Mouse (Mus musculus): ENCODE results near the gene Hoxb3. TPM values are rescaled to one million over a fixed set of nuclear protein-coding genes. Genes with fewer than 3 reads are reported as not detected.

Gene Hoxb3
- polyA plus RNA-seq, 1 experiment from 2014 or later = not detected

GRCm38 (mm10) chr11:96308763-96309162 is 14.4 kb upstream of the Hoxb3 start:
- Histone ChIP-seq H3K27ac (ENCODE audit: low read length) (no peak overlapping the region), H3K36me3 (ENCODE audit: control insufficient read depth, insufficient read depth) (no peaks in the 10 kb centered on the region), H3K27me3 (replicated peaks; ENCODE audit: control insufficient read depth, insufficient read depth, low read length) (peaks cover 100% of the 10 kb centered on the region), H3K4me3 (replicated peaks; ENCODE audit: low read length) (no peak overlapping the region), H3K9me3 (ENCODE audit: control insufficient read depth, low read length) (no peaks in the 10 kb centered on the region), H3K9ac (replicated peaks; ENCODE audit: low read depth, low read length) (no peak overlapping the region), H3K4me2 (ENCODE audit: low read length) (no peak overlapping the region), H3K4me1 (replicated peaks; ENCODE audit: control insufficient read depth, insufficient read depth, low read length) (no peaks in the 10 kb centered on the region)
- ATAC-seq = no peak
- whole genome bisulfite sequencing = 4% methylated on average over 4 of the region's 4 CpGs

- Histone ChIP-seq H3K9ac (replicated peaks; ENCODE audit: low read depth, low read length) (no peak overlapping the region), H3K9me3 (ENCODE audit: control insufficient read depth, low read length) (no peaks in the 10 kb centered on the region), H3K27ac (ENCODE audit: low read length) (no peak overlapping the region), H3K4me2 (ENCODE audit: low read length) (no peak overlapping the region), H3K36me3 (ENCODE audit: control insufficient read depth, insufficient read depth) (no peaks in the 10 kb centered on the region), H3K27me3 (replicated peaks; ENCODE audit: control insufficient read depth, insufficient read depth, low read length) (peaks cover 99% of the 10 kb centered on the region), H3K4me1 (replicated peaks; ENCODE audit: control insufficient read depth, insufficient read depth, low read length) (no peaks in the 10 kb centered on the region), H3K4me3 (replicated peaks; ENCODE audit: low read length) (no peak overlapping the region)
- 3% methylated on average over 4 of the region's 4 CpGs for WGBS
- ATAC-seq = no peak
These were observed 13.8 kb upstream of the Hoxb3 start for GRCm38 (mm10) chr11:96309288-96309687.

- Histone ChIP-seq H3K9ac (replicated peaks; ENCODE audit: low read depth, low read length) (no peak overlapping the region), H3K27ac (ENCODE audit: low read length) (no peak overlapping the region), H3K4me1 (replicated peaks; ENCODE audit: control insufficient read depth, insufficient read depth, low read length) (no peaks in the 10 kb centered on the region), H3K4me3 (replicated peaks; ENCODE audit: low read length) (no peak overlapping the region), H3K36me3 (ENCODE audit: control insufficient read depth, insufficient read depth) (no peaks in the 10 kb centered on the region), H3K27me3 (replicated peaks; ENCODE audit: control insufficient read depth, insufficient read depth, low read length) (peaks cover 96% of the 10 kb centered on the region), H3K4me2 (ENCODE audit: low read length) (no peak overlapping the region), H3K9me3 (ENCODE audit: control insufficient read depth, low read length) (no peaks in the 10 kb centered on the region)
- WGBS = 3% methylated on average over 20 of the region's 20 CpGs
- ATAC-seq = no peak
These were observed 12.8 kb upstream of the Hoxb3 start for GRCm38 (mm10) chr11:96310183-96310938.

- Histone ChIP-seq H3K9me3 (ENCODE audit: control insufficient read depth, low read length) (no peaks in the 10 kb centered on the region), H3K4me1 (replicated peaks; ENCODE audit: control insufficient read depth, insufficient read depth, low read length) (no peaks in the 10 kb centered on the region), H3K27ac (ENCODE audit: low read length) (no peak overlapping the region), H3K27me3 (replicated peaks; ENCODE audit: control insufficient read depth, insufficient read depth, low read length) (peaks cover 96% of the 10 kb centered on the region), H3K36me3 (ENCODE audit: control insufficient read depth, insufficient read depth) (no peaks in the 10 kb centered on the region), H3K4me2 (ENCODE audit: low read length) (no peak overlapping the region), H3K9ac (replicated peaks; ENCODE audit: low read depth, low read length) (no peak overlapping the region), H3K4me3 (replicated peaks; ENCODE audit: low read length) (no peak overlapping the region)
- ATAC-seq = no peak
- WGBS = 5% methylated on average over 6 of the region's 6 CpGs
These were observed 12.0 kb upstream of the Hoxb3 start for GRCm38 (mm10) chr11:96311097-96311496.

GRCm38 (mm10) chr11:96311520-96312417 is 11.4 kb upstream of the Hoxb3 start:
- no peak overlapping the region for H3K4me2 ChIP-seq (ENCODE audit: low read length)
- 1% methylated on average over 31 of the region's 31 CpGs for WGBS
- no peaks in the 10 kb centered on the region for H3K4me1 ChIP-seq (replicated peaks; ENCODE audit: control insufficient read depth, insufficient read depth, low read length)
- ATAC-seq = no peak
- no peaks in the 10 kb centered on the region for H3K36me3 ChIP-seq (ENCODE audit: control insufficient read depth, insufficient read depth)
- H3K27me3 ChIP-seq (replicated peaks; ENCODE audit: control insufficient read depth, insufficient read depth, low read length) = peaks cover 96% of the 10 kb centered on the region
- H3K4me3 ChIP-seq (replicated peaks; ENCODE audit: low read length) = no peak overlapping the region
- no peak overlapping the region for H3K9ac ChIP-seq (replicated peaks; ENCODE audit: low read depth, low read length)
- no peak overlapping the region for H3K27ac ChIP-seq (ENCODE audit: low read length)
- no peaks in the 10 kb centered on the region for H3K9me3 ChIP-seq (ENCODE audit: control insufficient read depth, low read length)

GRCm38 (mm10) chr11:96313134-96313533 is 10.0 kb upstream of the Hoxb3 start:
- no peak overlapping the region for H3K4me3 ChIP-seq (replicated peaks; ENCODE audit: low read length)
- no peak overlapping the region for H3K27ac ChIP-seq (ENCODE audit: low read length)
- no peaks in the 10 kb centered on the region for H3K9me3 ChIP-seq (ENCODE audit: control insufficient read depth, low read length)
- H3K36me3 ChIP-seq (ENCODE audit: control insufficient read depth, insufficient read depth) = no peaks in the 10 kb centered on the region
- WGBS = 22% methylated on average over 2 of the region's 2 CpGs
- H3K27me3 ChIP-seq (replicated peaks; ENCODE audit: control insufficient read depth, insufficient read depth, low read length) = peaks cover 96% of the 10 kb centered on the region
- no peak overlapping the region for H3K4me2 ChIP-seq (ENCODE audit: low read length)
- H3K4me1 ChIP-seq (replicated peaks; ENCODE audit: control insufficient read depth, insufficient read depth, low read length) = no peaks in the 10 kb centered on the region
- no peak overlapping the region for H3K9ac ChIP-seq (replicated peaks; ENCODE audit: low read depth, low read length)
- no peak for ATAC-seq

- 6% methylated on average over 12 of the region's 12 CpGs for whole genome bisulfite sequencing
- Histone ChIP-seq H3K4me1 (replicated peaks; ENCODE audit: control insufficient read depth, insufficient read depth, low read length) (no peaks in the 10 kb centered on the region), H3K27me3 (replicated peaks; ENCODE audit: control insufficient read depth, insufficient read depth, low read length) (peaks cover 96% of the 10 kb centered on the region), H3K4me2 (ENCODE audit: low read length) (no peak overlapping the region), H3K27ac (ENCODE audit: low read length) (no peak overlapping the region), H3K36me3 (ENCODE audit: control insufficient read depth, insufficient read depth) (no peaks in the 10 kb centered on the region), H3K4me3 (replicated peaks; ENCODE audit: low read length) (no peak overlapping the region), H3K9me3 (ENCODE audit: control insufficient read depth, low read length) (no peaks in the 10 kb centered on the region), H3K9ac (replicated peaks; ENCODE audit: low read depth, low read length) (no peak overlapping the region)
- ATAC-seq = no peak
These were observed 9.2 kb upstream of the Hoxb3 start for GRCm38 (mm10) chr11:96313806-96314428.

GRCm38 (mm10) chr11:96314671-96315343 is 8.3 kb upstream of the Hoxb3 start:
- H3K36me3 ChIP-seq (ENCODE audit: control insufficient read depth, insufficient read depth) = no peaks in the 10 kb centered on the region
- H3K9me3 ChIP-seq (ENCODE audit: control insufficient read depth, low read length) = no peaks in the 10 kb centered on the region
- H3K4me1 ChIP-seq (replicated peaks; ENCODE audit: control insufficient read depth, insufficient read depth, low read length) = no peaks in the 10 kb centered on the region
- no peak overlapping the region for H3K4me3 ChIP-seq (replicated peaks; ENCODE audit: low read length)
- WGBS = 2% methylated on average over 34 of the region's 34 CpGs
- no peak overlapping the region for H3K4me2 ChIP-seq (ENCODE audit: low read length)
- peaks cover 96% of the 10 kb centered on the region for H3K27me3 ChIP-seq (replicated peaks; ENCODE audit: control insufficient read depth, insufficient read depth, low read length)
- H3K9ac ChIP-seq (replicated peaks; ENCODE audit: low read depth, low read length) = no peak overlapping the region
- no peak for ATAC-seq
- no peak overlapping the region for H3K27ac ChIP-seq (ENCODE audit: low read length)

GRCm38 (mm10) chr11:96315344-96315681 is 7.8 kb upstream of the Hoxb3 start:
- no peak for ATAC-seq
- under 1% methylated on average over 5 of the region's 5 CpGs for WGBS
- Histone ChIP-seq H3K9me3 (ENCODE audit: control insufficient read depth, low read length) (no peaks in the 10 kb centered on the region), H3K27ac (ENCODE audit: low read length) (no peak overlapping the region), H3K36me3 (ENCODE audit: control insufficient read depth, insufficient read depth) (no peaks in the 10 kb centered on the region), H3K4me2 (ENCODE audit: low read length) (no peak overlapping the region), H3K27me3 (replicated peaks; ENCODE audit: control insufficient read depth, insufficient read depth, low read length) (peaks cover 96% of the 10 kb centered on the region), H3K4me1 (replicated peaks; ENCODE audit: control insufficient read depth, insufficient read depth, low read length) (no peaks in the 10 kb centered on the region), H3K4me3 (replicated peaks; ENCODE audit: low read length) (no peak overlapping the region), H3K9ac (replicated peaks; ENCODE audit: low read depth, low read length) (no peak overlapping the region)

Data from forebrain, embryonic 16.5 days (tissue).